Mouse (Mus musculus) C2C12 (cell line): ENCODE results near the gene Eif4a1.

ENCODE experiments used
- CEBPB ChIP-seq: IDR thresholded peaks from one replicate; pipeline ENCODE4 v1.6.1; 2011; ENCODE audit warnings: low read depth, mild to moderate bottlenecking, control low read depth, moderate library complexity
- CTCF ChIP-seq: IDR thresholded peaks from one replicate; pipeline ENCODE4 v1.5.1; 2011; ENCODE audit not compliant: control insufficient read depth, insufficient read depth, insufficient read length
- FOSL1 ChIP-seq: IDR thresholded peaks from one replicate; pipeline ENCODE4 v1.8.0; 2011; ENCODE audit warnings: mild to moderate bottlenecking, low read length; ENCODE audit not compliant: poor library complexity, insufficient read depth, severe bottlenecking
- MAX ChIP-seq: IDR thresholded peaks from one replicate; pipeline ENCODE4 v1.6.1; 2011; ENCODE audit warnings: mild to moderate bottlenecking, control low read depth
- MYOD1 ChIP-seq: IDR thresholded peaks from one replicate; pipeline ENCODE4 v1.6.1; 2011; ENCODE audit warnings: low read depth; ENCODE audit not compliant: control insufficient read depth, insufficient read length
- USF1 ChIP-seq: IDR thresholded peaks from one replicate; pipeline ENCODE4 v1.6.1; 2011; ENCODE audit warnings: low read depth, mild to moderate bottlenecking, control low read depth, moderate library complexity

- no peak for TF ChIP-seq CTCF
- TF ChIP-seq MYOD1, result no peak
- TF ChIP-seq CEBPB, result no peak
- TF ChIP-seq FOSL1, result no peak
- no peak for TF ChIP-seq USF1
- no peak for TF ChIP-seq MAX
Measured at GRCm38 (mm10) chr11:69635471-69635870, 36.8 kb downstream of the Eif4a1 start.
